Mouse (Mus musculus) retina, adult 2 months (tissue): ENCODE results near the gene Naglu.
"Not testable (repeated sequence)": the region's sequence is repeated elsewhere in the genome, so short reads cannot be mapped to it uniquely, and the experiment has no call there.

Source experiments
- DNase-seq: peaks from one replicate; pipeline ENCODE4 v3.0.0-alpha.2; 2012; ENCODE audit warnings: low read depth, low spot score

Naglu gene

DNA sequence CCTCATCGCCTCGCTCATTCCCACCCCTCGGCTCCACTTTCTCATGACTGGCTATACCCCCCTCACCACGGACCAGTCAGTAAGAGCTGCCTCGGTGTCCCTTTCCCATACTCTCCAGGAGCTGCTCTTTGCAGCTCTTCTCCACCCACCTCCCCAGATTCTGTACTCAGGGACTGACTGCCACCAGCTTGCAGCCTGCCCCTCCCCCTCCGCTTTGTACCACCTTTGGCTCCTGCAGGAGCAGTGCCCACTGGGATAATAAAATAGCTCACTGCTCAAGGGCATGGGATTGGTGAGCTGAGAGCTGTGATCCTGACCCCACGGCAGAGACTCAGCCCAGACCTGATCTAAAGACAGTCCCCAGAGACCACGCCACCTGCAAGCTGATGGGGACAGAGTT is 54.7 kb downstream of the Naglu start:
- DNase-seq = not testable (repeated sequence)

- DNase-seq = not testable (repeated sequence)
These were observed 55.2 kb downstream of the Naglu start for GRCm38 (mm10) chr11:101125008-101125407.

DNA sequence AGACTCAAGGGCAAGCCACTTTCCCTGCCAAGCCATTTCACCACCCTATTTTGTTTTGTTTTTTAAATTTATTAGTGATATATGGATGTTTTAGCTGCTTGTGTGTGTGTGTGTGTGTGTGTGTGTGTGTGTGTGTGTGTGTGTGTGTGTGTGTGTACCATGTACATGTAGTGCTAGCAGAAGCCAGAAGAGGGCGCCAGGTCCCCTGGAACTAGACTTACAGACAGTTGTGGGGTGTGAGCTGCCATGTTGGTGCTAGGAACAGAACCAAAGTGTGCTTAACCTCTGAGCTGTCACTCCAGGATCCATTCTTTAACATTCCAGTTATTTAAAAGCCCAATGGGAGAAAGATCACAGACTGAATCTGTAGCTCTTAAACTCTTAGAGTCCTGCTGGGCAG is 57.3 kb downstream of the Naglu start:
- DNase-seq = no peak
